Mouse (Mus musculus): ENCODE results near the gene Hmox1. TPM values are rescaled to one million over a fixed set of nuclear protein-coding genes. Genes with fewer than 3 reads are reported as not detected.

The Hmox1 gene
- polyA plus RNA-seq, 1 experiment from 2014 or later, result 15.0 TPM

DNA sequence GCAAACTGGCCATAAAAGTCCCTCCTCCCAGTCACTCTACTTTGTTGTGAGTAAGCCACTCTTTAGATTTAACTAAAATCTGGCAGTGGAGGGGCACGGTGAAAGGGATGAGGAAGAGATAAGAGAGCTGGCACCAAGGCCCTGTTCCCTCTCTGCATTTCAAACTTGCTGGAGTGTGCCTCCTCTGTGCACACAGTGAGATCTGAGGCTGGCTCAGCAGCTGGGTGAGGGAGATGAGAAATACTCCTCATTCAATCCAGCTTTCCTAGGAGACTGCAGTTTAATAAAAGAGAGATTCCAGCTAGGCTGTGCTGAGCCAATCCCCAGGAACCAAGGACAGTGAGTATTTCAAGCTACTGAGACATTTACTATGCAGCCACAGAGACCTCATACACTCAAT, 42.3 kb downstream of the Hmox1 start:
- no peaks in the 10 kb centered on the region for H3K27me3 ChIP-seq (ENCODE audit: control insufficient read depth, insufficient read depth, low read length)
- no peak for ATAC-seq (ENCODE audit: low FRiP score, low TSS enrichment)
- WGBS, result 59% methylated on average over 1 of the region's 1 CpGs
- H3K9me3 ChIP-seq (ENCODE audit: control insufficient read depth, low read length), result no peaks in the 10 kb centered on the region
- no peak overlapping the region for H3K9ac ChIP-seq (ENCODE audit: low read depth, low read length)
- no peak overlapping the region for H3K4me3 ChIP-seq (ENCODE audit: low read length)
- no peak overlapping the region for H3K27ac ChIP-seq (ENCODE audit: low read depth, low read length)
- no peaks in the 10 kb centered on the region; the same call in 1 of the 2 replicates for H3K36me3 ChIP-seq (ENCODE audit: control insufficient read depth, insufficient read depth, low read length)
- H3K4me1 ChIP-seq (ENCODE audit: control insufficient read depth, insufficient read depth, low read length), result 0 out of 2 replicates have a peak, but pooled peaks cover 3% of the 10 kb centered on the region
- H3K4me2 ChIP-seq (replicated peaks; ENCODE audit: low read depth, low read length), result no peak overlapping the region

DNA sequence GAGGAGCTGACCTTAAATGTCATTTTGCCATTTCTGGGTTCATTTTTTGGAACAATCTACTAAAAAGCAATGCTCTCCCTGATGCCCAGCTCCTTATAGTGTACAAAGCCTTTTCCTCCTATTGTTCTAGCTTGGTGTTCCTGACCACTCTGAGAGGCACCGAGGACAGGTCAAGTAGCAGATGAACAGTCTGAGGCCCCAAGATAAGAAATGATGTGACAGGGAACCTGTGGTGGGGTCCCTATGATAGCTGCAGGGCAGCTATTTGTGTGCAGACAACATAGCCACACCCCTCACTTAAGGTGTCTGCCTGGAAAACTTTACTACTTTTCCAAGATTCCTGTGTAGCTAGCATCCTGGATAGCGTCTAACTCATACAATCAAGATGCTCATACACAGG, 42.8 kb downstream of the Hmox1 start:
- no peaks in the 10 kb centered on the region for H3K9me3 ChIP-seq (ENCODE audit: control insufficient read depth, low read length)
- no peak overlapping the region for H3K4me2 ChIP-seq (replicated peaks; ENCODE audit: low read depth, low read length)
- H3K9ac ChIP-seq (ENCODE audit: low read depth, low read length), result no peak overlapping the region
- H3K4me3 ChIP-seq (ENCODE audit: low read length), result no peak overlapping the region
- H3K27me3 ChIP-seq (ENCODE audit: control insufficient read depth, insufficient read depth, low read length), result no peaks in the 10 kb centered on the region
- no peak overlapping the region for H3K27ac ChIP-seq (ENCODE audit: low read depth, low read length)
- ATAC-seq (ENCODE audit: low FRiP score, low TSS enrichment), result no peak
- WGBS, result 74% methylated on average over 2 of the region's 2 CpGs
- 0 out of 2 replicates have a peak, but pooled peaks cover 3% of the 10 kb centered on the region for H3K4me1 ChIP-seq (ENCODE audit: control insufficient read depth, insufficient read depth, low read length)
- no peaks in the 10 kb centered on the region; the same call in 1 of the 2 replicates for H3K36me3 ChIP-seq (ENCODE audit: control insufficient read depth, insufficient read depth, low read length)

DNA sequence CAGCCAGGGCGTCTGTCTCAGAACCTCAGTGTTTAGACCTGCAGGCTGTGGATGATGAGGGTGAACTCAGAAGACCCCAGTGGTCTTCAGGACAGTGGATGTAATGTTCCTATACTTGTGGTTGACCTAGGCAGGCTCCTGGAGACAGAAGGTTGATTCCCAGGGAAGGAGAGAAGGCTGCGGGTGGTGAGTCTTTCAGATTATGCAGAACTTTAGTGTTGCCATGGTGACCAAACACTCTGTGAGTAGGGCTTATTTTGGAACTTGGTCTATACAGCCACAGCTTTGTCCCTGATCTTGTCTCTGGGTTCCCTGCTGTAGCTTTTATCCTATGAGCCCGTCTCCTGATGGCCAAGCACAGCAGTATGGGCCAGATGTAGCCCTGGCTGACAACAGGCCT, 44.1 kb downstream of the Hmox1 start:
- no peak for ATAC-seq (ENCODE audit: low FRiP score, low TSS enrichment)
- 83% methylated on average over 3 of the region's 3 CpGs for WGBS
- no peak overlapping the region for H3K27ac ChIP-seq (ENCODE audit: low read depth, low read length)
- no peaks in the 10 kb centered on the region for H3K36me3 ChIP-seq (ENCODE audit: control insufficient read depth, insufficient read depth, low read length)
- no peak overlapping the region for H3K4me3 ChIP-seq (ENCODE audit: low read length)
- H3K27me3 ChIP-seq (ENCODE audit: control insufficient read depth, insufficient read depth, low read length), result no peaks in the 10 kb centered on the region
- H3K9ac ChIP-seq (ENCODE audit: low read depth, low read length), result no peak overlapping the region
- H3K9me3 ChIP-seq (ENCODE audit: control insufficient read depth, low read length), result no peaks in the 10 kb centered on the region
- no peak overlapping the region for H3K4me2 ChIP-seq (replicated peaks; ENCODE audit: low read depth, low read length)
- H3K4me1 ChIP-seq (ENCODE audit: control insufficient read depth, insufficient read depth, low read length), result 0 out of 2 replicates have a peak, but pooled peaks cover 3% of the 10 kb centered on the region

Other genes with a start within 250 kb of the Hmox1 start
- gene Isx, start 220.4 kb upstream of the Hmox1 start, polyA plus RNA-seq (2014; fragmentation: Nextera tagmentation; extraction: Ambion mirVana), result not detected in 2 replicates
- 45.6 and 55.4 TPM in 2 replicates for gene Hmgxb4, start 100.3 kb upstream of the Hmox1 start, polyA plus RNA-seq (2014; fragmentation: Nextera tagmentation; extraction: Ambion mirVana)
- 20.1 and 29.1 TPM in 2 replicates for gene Tom1, start 59.9 kb upstream of the Hmox1 start, polyA plus RNA-seq (2014; fragmentation: Nextera tagmentation; extraction: Ambion mirVana)
- 133 and 188 TPM in 2 replicates for gene Mcm5, start 15.9 kb downstream of the Hmox1 start, polyA plus RNA-seq (2014; fragmentation: Nextera tagmentation; extraction: Ambion mirVana)
- gene Rasd2, start 120.3 kb downstream of the Hmox1 start, polyA plus RNA-seq (2014; fragmentation: Nextera tagmentation; extraction: Ambion mirVana), result 1.2 and 1.9 TPM in 2 replicates